Comparison of ENCODE assay signal across 8 mouse cellular contexts in genomic region chr7:112158942-112159341, GRCm38 (mm10). TPM values are rescaled to one million over a fixed set of nuclear protein-coding genes. Genes with fewer than 3 reads are reported as not detected.
A peak's percentile ranks its signal among the peaks of the same experiment; 100 is the strongest.
DNase-seq lines count a peak whose midpoint lies in the region; ATAC-seq and TF ChIP-seq lines count a peak whose summit lies in the region.

Dkk3 (minus strand) TSS chr7:112159057.

- TF ChIP-seq CTCF in lung, adult 2 months (IDR thresholded peaks at IDR 0.05; ENCODE audit: insufficient read depth, low read length), result no peak
- TF ChIP-seq CTCF in layer of hippocampus, adult 2 months (conservative IDR thresholded peaks at IDR 0.05), result no peak

- H3K4me3 ChIP-seq in lung, adult 2 months (replicated peaks; ENCODE audit: extremely low read depth, low read depth, low read length), result peak within 1 kb of the TSS; percentile 55
- H3K4me3 ChIP-seq in heart, embryonic 15.5 days, result peak within 1 kb of the TSS; percentile 62
- peak within 1 kb of the TSS; percentile 54 for H3K4me3 ChIP-seq in layer of hippocampus, adult 2 months
- peak within 1 kb of the TSS; percentile 52 for H3K4me3 ChIP-seq in stomach, embryonic 15.5 days (replicated peaks)

- peak within 1 kb of the TSS; percentile 72 for H3K4me2 ChIP-seq in heart, embryonic 15.5 days
- H3K4me2 ChIP-seq in stomach, embryonic 15.5 days, result peak within 1 kb of the TSS; percentile 61

- H3K9me3 ChIP-seq in heart, embryonic 15.5 days (replicated peaks), result no peaks in the 10 kb centered on the region
- no peaks in the 10 kb centered on the region for H3K9me3 ChIP-seq in stomach, embryonic 15.5 days

- H3K36me3 ChIP-seq in heart, embryonic 15.5 days, result no peaks in the 10 kb centered on the region
- H3K36me3 ChIP-seq in stomach, embryonic 15.5 days, result no peaks in the 10 kb centered on the region

- H3K4me1 ChIP-seq in lung, adult 2 months (ENCODE audit: control insufficient read depth, insufficient read depth, low read length), result 0 out of 2 replicates have a peak, but pooled peaks cover 2% of the 10 kb centered on the region
- H3K4me1 ChIP-seq in heart, embryonic 15.5 days (replicated peaks), result peaks cover 37% of the 10 kb centered on the region
- peaks cover 14% of the 10 kb centered on the region for H3K4me1 ChIP-seq in stomach, embryonic 15.5 days

- peaks cover 20% of the 10 kb centered on the region for H3K27me3 ChIP-seq in heart, embryonic 15.5 days
- H3K27me3 ChIP-seq in stomach, embryonic 15.5 days (replicated peaks), result no peaks in the 10 kb centered on the region

- peak within 1 kb of the TSS; percentile 64 for H3K27ac ChIP-seq in heart, embryonic 15.5 days
- peak within 1 kb of the TSS; percentile 87 for H3K27ac ChIP-seq in layer of hippocampus, adult 2 months
- H3K27ac ChIP-seq in stomach, embryonic 15.5 days, result peak within 1 kb of the TSS; percentile 52

- peak within 1 kb of the TSS; percentile 63 for H3K9ac ChIP-seq in heart, embryonic 15.5 days
- H3K9ac ChIP-seq in stomach, embryonic 15.5 days, result peak within 1 kb of the TSS; percentile 17; the same call in 1 of the 2 replicates

- 13% methylated on average over 21 of the region's 21 CpGs for WGBS in lung, adult 2 months
- 7% methylated on average over 21 of the region's 21 CpGs for WGBS in heart, embryonic 15.5 days
- 6% methylated on average over 21 of the region's 21 CpGs for WGBS in stomach, embryonic 15.5 days

- no peak for DNase-seq in lung, adult 2 months
- no peak for DNase-seq in lung, adult 18-20 months
- DNase-seq in embryo, embryonic 10.5 days (ENCODE audit: low spot score), result peak; percentile 71
- no peak for DNase-seq in layer of hippocampus, adult 2 months (ENCODE audit: low spot score in 2 of 2)
- DNase-seq in lung, postnatal 10 days, result peak; percentile 77

- no peak for ATAC-seq in heart, embryonic 15.5 days (replicated peaks; ENCODE audit: insufficient number of reproducible peaks, insufficient read depth, low FRiP score, low read depth)
- ATAC-seq in stomach, embryonic 15.5 days (ENCODE audit: insufficient read depth, low FRiP score, low read depth), result peak; percentile 33; the same call in 1 of the 2 replicates
- no peak for ATAC-seq in erythroblast, adult 5-6 weeks (replicated peaks; ENCODE audit: low FRiP score, poor library complexity, severe bottlenecking)

- TF ChIP-seq POLR2A in lung, adult 2 months (IDR thresholded peaks at IDR 0.05; ENCODE audit: borderline replicate concordance, extremely low read depth, low read depth, low read length), result no peak

RNA-seq across cellular contexts. Expression of gene Dkk3, which starts in this region (rescaled TPM):
- polyA plus RNA-seq in lung, adult 2 months (2012; rRNA removed), result 28.3 and 32.3 TPM in 2 replicates
- polyA plus RNA-seq in heart, embryonic 15.5 days (2015; fragmentation: Nextera tagmentation; extraction: Ambion mirVana), result 75.1 and 88.2 TPM in 2 replicates
- 100 to 1,000 TPM; 253 to 270 TPM for total RNA-seq in layer of hippocampus, adult 2 months (2021)
- 30.7 and 33.1 TPM in 2 replicates for polyA plus RNA-seq in stomach, embryonic 15.5 days (2015; fragmentation: Nextera tagmentation; extraction: Ambion mirVana)
- not detected in 2 replicates for total RNA-seq in erythroblast, adult 5-6 weeks (2015; ENCODE audit: low replicate concordance)
- not detected in 2 replicates for total RNA-seq in erythroblast, adult 5-6 weeks (2017; ENCODE audit: low replicate concordance)

Comparison
In these comparisons a context has a peak if more than half of its experiments do, and no peak if none do; other contexts are left out.
1. RNA of gene Dkk3 (total RNA-seq): 253 to 270 TPM in layer of hippocampus, adult 2 months; not detected in erythroblast, adult 5-6 weeks; every median in the first group is over 100 times any median in the second.
2. DNase-seq: peak in embryo, embryonic 10.5 days (single experiment) and lung, postnatal 10 days (single experiment); none in lung, adult 2 months (single experiment), lung, adult 18-20 months (0 of 2) and layer of hippocampus, adult 2 months (0 of 2).
3. Peak in every context shown above with its lines, with median percentiles within 50 percentile points of each other: H3K4me3 ChIP-seq and H3K27ac ChIP-seq.